Mouse (Mus musculus) neural tube, embryonic 13.5 days (tissue): ENCODE results near the gene Vezt. TPM values are rescaled to one million over a fixed set of nuclear protein-coding genes. Genes with fewer than 3 reads are reported as not detected.
A peak's percentile ranks its signal among the peaks of the same experiment; 100 is the strongest.

Source experiments
- ATAC-seq: fragments of 200-750 bp; cut with Nextera tagmentation; 2 replicates; pipeline ENCODE4 v1.8.0; 2017; ENCODE audit warnings: low read depth, mild to moderate bottlenecking, moderate TSS enrichment, moderate library complexity
- H3K27ac ChIP-seq: fragments of 300-500 bp; sonication (generic); replicated peaks from 2 replicates; pipeline ENCODE4 v1.5.1; 2015; ENCODE audit warnings: moderate library complexity, mild to moderate bottlenecking, inconsistent platforms
- H3K27me3 ChIP-seq: fragments of 300-500 bp; sonication (generic); 2 replicates; pipeline ENCODE4 v1.6.1; 2015; ENCODE audit warnings: mild to moderate bottlenecking, inconsistent platforms
- H3K36me3 ChIP-seq: fragments of 300-500 bp; sonication (generic); 2 replicates; pipeline ENCODE4 v1.6.1; 2015; ENCODE audit warnings: mild to moderate bottlenecking, inconsistent platforms
- H3K4me1 ChIP-seq: fragments of 300-500 bp; sonication (generic); replicated peaks from 2 replicates; pipeline ENCODE4 v1.6.1; 2015; ENCODE audit warnings: inconsistent platforms
- H3K4me2 ChIP-seq: fragments of 300-500 bp; sonication (generic); 2 replicates; pipeline ENCODE4 v1.6.1; 2015; ENCODE audit warnings: inconsistent platforms, mild to moderate bottlenecking, moderate library complexity
- H3K4me3 ChIP-seq: fragments of 300-500 bp; sonication (generic); 2 replicates; pipeline ENCODE4 v1.5.1; 2015; ENCODE audit warnings: mild to moderate bottlenecking, inconsistent platforms
- H3K9ac ChIP-seq: fragments of 300-500 bp; sonication (generic); 2 replicates; pipeline ENCODE4 v1.6.1; 2015; ENCODE audit warnings: moderate library complexity, mild to moderate bottlenecking, inconsistent platforms
- H3K9me3 ChIP-seq: fragments of 300-500 bp; sonication (generic); 2 replicates; pipeline ENCODE4 v1.6.1; 2016; ENCODE audit warnings: inconsistent platforms
- WGBS: fragments of 180-500 bp; shearing (Covaris S2); methylation state at CpG from one replicate; pipeline ENCODE4 v1.1.7; 2015; 5-methylcytosine and 5-hydroxymethylcytosine counted together
- microRNA counts: library from miRNA; unstranded; fragments of <30 nt; microRNA quantifications from one replicate; lab custom pipeline; 2016
- microRNA-seq: library from miRNA; unstranded; fragments of <30 nt; microRNA quantifications from one replicate; pipeline ENCODE4, GENCODE M21; 2016
- polyA plus RNA-seq: library from polyadenylated mRNA; unstranded; fragments of >200 nt; fragmentation: Nextera tagmentation; extraction: Ambion mirVana; gene quantifications from 2 replicates; pipeline ENCODE4 v1.2.1, GENCODE M21; 2015

Gene Vezt
- polyA plus RNA-seq, 1 experiment from 2014 or later = 49.9 TPM

GRCm38 (mm10) chr10:93899303-93899702 lies 136.3 kb downstream of the Vezt start:
- 39% methylated on average over 2 of the region's 2 CpGs for WGBS
- Histone ChIP-seq H3K27me3 (no peaks in the 10 kb centered on the region), H3K9me3 (no peaks in the 10 kb centered on the region), H3K4me1 (no peaks in the 10 kb centered on the region), H3K4me3 (no peak overlapping the region), H3K27ac (no peak overlapping the region), H3K4me2 (no peak overlapping the region), H3K9ac (no peak overlapping the region), H3K36me3 (no peaks in the 10 kb centered on the region)
- no peak for ATAC-seq

DNA sequence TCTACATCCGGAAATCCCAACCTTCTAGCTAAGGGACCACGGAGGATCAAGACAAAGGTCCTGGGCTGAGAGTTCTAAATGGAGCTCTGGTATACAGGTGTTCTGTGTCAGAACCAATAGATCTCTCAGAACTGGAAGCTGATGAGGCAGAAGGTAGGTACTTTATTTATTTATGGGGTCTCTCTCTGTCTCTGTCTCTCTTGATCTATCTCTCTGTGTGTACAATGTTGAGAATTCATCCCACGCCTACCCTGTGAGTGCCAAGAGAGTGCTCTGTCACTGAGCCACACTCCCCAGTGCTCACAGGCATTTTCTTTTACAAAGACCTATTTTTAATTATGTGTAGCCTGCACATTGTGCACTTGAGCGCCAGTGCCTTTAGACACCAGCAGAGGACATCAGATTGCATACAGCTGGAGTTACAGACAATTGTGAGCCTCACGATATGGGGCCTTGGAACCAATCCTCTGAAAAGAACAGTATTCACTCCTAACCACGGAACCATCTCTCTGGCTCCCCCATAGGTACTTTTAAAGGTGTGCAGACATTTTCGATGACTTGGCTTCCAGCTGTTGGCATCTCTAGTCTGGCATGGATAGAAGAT lies 138.5 kb downstream of the Vezt start, which contains the start of gene Metap2:
Gene Metap2, minus strand, starts transcription at position 51 of the 604 bp plus-strand sequence.
- 67% methylated on average over 7 of the region's 7 CpGs for WGBS

DNA sequence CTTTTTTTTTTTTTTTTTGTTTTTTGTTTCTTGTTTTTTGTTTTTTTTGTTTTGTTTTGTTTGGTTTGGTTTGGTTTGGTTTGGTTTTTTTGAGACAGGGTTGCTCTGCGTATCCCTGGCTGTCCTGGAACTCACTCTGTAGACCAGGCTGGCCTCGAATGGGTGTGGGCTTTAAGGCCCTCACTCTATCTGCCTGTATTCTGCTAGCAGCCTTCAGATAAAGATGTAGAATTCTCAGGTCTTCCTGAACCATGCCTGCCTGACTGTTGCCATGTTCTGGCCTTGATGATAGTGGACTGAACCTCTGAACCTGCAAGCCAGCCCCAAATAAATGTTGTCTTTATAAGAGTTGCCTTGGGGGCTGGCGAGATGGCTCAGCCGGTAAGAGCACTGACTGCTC lies 143.1 kb downstream of the Vezt start:
- H3K27me3 ChIP-seq = no peaks in the 10 kb centered on the region
- no peak for ATAC-seq
- 89% methylated on average over 4 of the region's 4 CpGs for WGBS

More for the DNA sequence above, 138.5 kb downstream of the Vezt start, which contains the start of gene Metap2:
- no peak for ATAC-seq
- Histone ChIP-seq H3K4me1 (no peaks in the 10 kb centered on the region), H3K9me3 (no peaks in the 10 kb centered on the region), H3K4me2 (no peak within 1 kb of the TSS), H3K9ac (no peak within 1 kb of the TSS), H3K27me3 (no peaks in the 10 kb centered on the region), H3K4me3 (no peak within 1 kb of the TSS), H3K36me3 (no peaks in the 10 kb centered on the region), H3K27ac (no peak within 1 kb of the TSS)

GRCm38 (mm10) chr10:93891031-93891430 lies 144.6 kb downstream of the Vezt start:
- 91% methylated on average over 1 of the region's 1 CpGs for WGBS
- Histone ChIP-seq H3K36me3 (peaks cover 9% of the 10 kb centered on the region), H3K9ac (no peak overlapping the region), H3K4me1 (peaks cover 20% of the 10 kb centered on the region), H3K4me3 (no peak overlapping the region), H3K4me2 (no peak overlapping the region), H3K9me3 (no peaks in the 10 kb centered on the region), H3K27ac (no peak overlapping the region), H3K27me3 (no peaks in the 10 kb centered on the region)
- no peak for ATAC-seq

More for the DNA sequence above, 143.1 kb downstream of the Vezt start:
- no peak overlapping the region for H3K4me2 ChIP-seq
- no peak overlapping the region for H3K9ac ChIP-seq
- H3K4me1 ChIP-seq = peaks cover 19% of the 10 kb centered on the region
- no peak overlapping the region for H3K27ac ChIP-seq
- no peaks in the 10 kb centered on the region for H3K9me3 ChIP-seq
- H3K36me3 ChIP-seq = no peaks in the 10 kb centered on the region
- H3K4me3 ChIP-seq = no peak overlapping the region

DNA sequence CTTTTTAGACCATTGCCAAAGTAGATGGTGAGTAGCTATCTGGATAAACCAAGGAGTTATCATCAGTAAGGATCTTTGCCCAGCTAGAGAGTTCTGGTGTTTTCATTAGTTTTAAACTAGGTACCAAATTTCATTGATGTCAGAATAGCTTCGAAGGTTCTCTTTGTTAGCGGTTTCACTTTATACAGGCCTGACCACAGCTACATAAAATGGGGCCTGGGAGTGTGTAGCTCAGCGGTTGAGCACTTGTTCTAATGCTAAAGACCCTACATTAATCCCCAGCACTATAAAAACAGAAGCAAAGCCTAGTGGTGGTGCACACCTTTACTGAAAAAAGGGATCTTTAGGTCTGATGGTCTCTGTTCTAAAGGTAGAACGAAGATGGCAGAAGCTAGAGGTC lies 145.1 kb downstream of the Vezt start:
- H3K4me3 ChIP-seq = peak overlapping the region; percentile 98
- no peaks in the 10 kb centered on the region for H3K9me3 ChIP-seq
- H3K4me2 ChIP-seq = peak overlapping the region; percentile 93
- H3K27me3 ChIP-seq = no peaks in the 10 kb centered on the region
- H3K4me1 ChIP-seq = peaks cover 20% of the 10 kb centered on the region
- no peak overlapping the region for H3K27ac ChIP-seq
- no peak for ATAC-seq
- WGBS = 77% methylated on average over 4 of the region's 4 CpGs
- H3K36me3 ChIP-seq = peaks cover 14% of the 10 kb centered on the region
- peak overlapping the region; percentile 98 for H3K9ac ChIP-seq

DNA sequence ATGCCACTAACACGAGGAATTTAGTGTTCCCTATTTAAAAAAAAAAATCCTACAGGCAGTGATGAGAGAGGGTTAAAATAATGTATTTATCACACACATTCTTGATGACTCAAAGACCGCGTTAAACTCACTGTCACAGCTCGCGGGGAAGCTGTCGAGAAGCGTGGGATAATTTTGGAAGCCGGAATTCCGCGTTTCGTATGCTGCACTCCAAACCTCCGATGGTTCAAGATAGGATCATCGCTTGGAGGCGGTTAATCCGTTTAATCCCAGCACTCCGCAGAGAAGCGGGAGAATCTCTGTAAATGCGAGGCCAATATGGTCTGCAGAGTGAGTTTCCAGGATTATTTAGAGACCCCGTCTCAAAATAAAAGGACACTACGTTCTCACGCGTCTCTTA lies 145.6 kb downstream of the Vezt start:
- Histone ChIP-seq H3K4me3 (peak overlapping the region; percentile 98), H3K9ac (peak overlapping the region; percentile 98), H3K4me1 (peaks cover 20% of the 10 kb centered on the region), H3K36me3 (peaks cover 19% of the 10 kb centered on the region), H3K4me2 (peak overlapping the region; percentile 93), H3K27me3 (no peaks in the 10 kb centered on the region), H3K9me3 (no peaks in the 10 kb centered on the region), H3K27ac (peak overlapping the region; percentile 94)
- 1% methylated on average over 22 of the region's 22 CpGs for WGBS
- ATAC-seq = peak; percentile 24; the same call in 1 of the 2 replicates

DNA sequence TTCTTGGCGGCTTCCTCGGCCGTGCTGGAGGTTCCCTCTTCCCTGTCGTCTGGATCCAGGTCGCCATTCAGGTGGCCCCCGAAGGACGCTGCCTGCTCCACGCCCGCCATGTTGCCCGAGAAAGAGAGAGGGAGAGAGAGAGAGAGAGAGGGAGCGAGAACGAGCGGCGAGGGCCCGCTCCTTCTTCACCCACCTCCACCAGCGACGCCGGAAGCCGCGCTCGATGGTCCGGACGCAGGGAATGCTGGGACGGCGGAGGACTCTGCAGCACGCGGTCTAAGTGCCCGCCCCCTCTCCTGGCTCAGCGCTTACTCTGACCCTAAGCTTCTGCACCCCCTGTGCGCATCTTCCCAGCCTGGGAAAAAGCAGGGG lies 146.1 kb downstream of the Vezt start:
- ATAC-seq = peak; percentile 100
- under 1% methylated on average over 29 of the region's 30 CpGs for WGBS

More for the DNA sequence above, 146.1 kb downstream of the Vezt start:
- Histone ChIP-seq H3K4me3 (peak overlapping the region; percentile 98), H3K36me3 (peaks cover 24% of the 10 kb centered on the region), H3K9ac (peak overlapping the region; percentile 98), H3K27ac (peak overlapping the region; percentile 94), H3K9me3 (no peaks in the 10 kb centered on the region), H3K27me3 (no peaks in the 10 kb centered on the region), H3K4me1 (peaks cover 20% of the 10 kb centered on the region), H3K4me2 (peak overlapping the region; percentile 93)

MicroRNA genes within 50 kb of the gene (microRNA counts, 519-probe panel; counts per million panel counts)
- 3,883 counts per million, percentile 61 among the panel's probes with 10 or more counts for microRNA mmu-miR-331-3p (lab: Ali Mortazavi, UCI)
- not detected for microRNA mmu-miR-331-5p (lab: Ali Mortazavi, UCI)

Small RNA genes lying within 50 kb of the gene (microRNA-seq; reads per million reads assigned to microRNA genes)
- 90.4 reads per million, percentile 54 among the genes with 10 or more reads in this experiment for gene Mir331

Other genes with a start within 250 kb of the Vezt start
- gene Usp44, start 204.3 kb downstream of the Vezt start, polyA plus RNA-seq = 0.28 and 0.54 TPM in 2 replicates
- 171 and 175 TPM in 2 replicates for gene Metap2, start 138.7 kb downstream of the Vezt start, polyA plus RNA-seq
- gene Fgd6, start 184 bp upstream of the Vezt start, polyA plus RNA-seq = 2.7 and 3.2 TPM in 2 replicates
- gene Nr2c1, start 112.2 kb upstream of the Vezt start, polyA plus RNA-seq = 8.3 and 9.7 TPM in 2 replicates
- 388 and 433 TPM in 2 replicates for gene Ndufa12, start 162.9 kb upstream of the Vezt start, polyA plus RNA-seq